Mouse (Mus musculus) kidney, postnatal 0 days (tissue): Measurements from ENCODE around the gene Chd3. TPM values are rescaled to one million over a fixed set of nuclear protein-coding genes. Genes with fewer than 3 reads are reported as not detected.
"Not testable (repeated sequence)": the region's sequence is repeated elsewhere in the genome, so short reads cannot be mapped to it uniquely, and the experiment has no call there.

Source experiments
- ATAC-seq: fragments of 200-750 bp; cut with Nextera tagmentation; replicated peaks from 2 replicates; pipeline ENCODE4 v1.8.0; 2017; ENCODE audit warnings: low read depth, moderate number of reproducible peaks, moderate TSS enrichment, moderate library complexity; ENCODE audit not compliant: low FRiP score
- DNase-seq: peaks from one replicate; pipeline ENCODE4 v3.0.0-alpha.2; 2016; ENCODE audit warnings: low spot score
- H3K27ac ChIP-seq: fragments of 300-500 bp; sonication (generic); 2 replicates; pipeline ENCODE4 v1.5.1; 2014; ENCODE audit warnings: mild to moderate bottlenecking
- H3K27me3 ChIP-seq: fragments of 300-500 bp; sonication (generic); 2 replicates; pipeline ENCODE4 v1.6.1; 2014; ENCODE audit warnings: low read length, mixed read lengths; ENCODE audit not compliant: insufficient read depth
- H3K36me3 ChIP-seq: fragments of 300-500 bp; sonication (generic); 2 replicates; pipeline ENCODE4 v1.6.1; 2014; ENCODE audit warnings: low read length, mixed read lengths; ENCODE audit not compliant: insufficient read depth
- H3K4me1 ChIP-seq: fragments of 300-500 bp; sonication (generic); replicated peaks from 2 replicates; pipeline ENCODE4 v1.6.1; 2014; ENCODE audit warnings: antibody characterized with exemption, low read length, mixed read lengths; ENCODE audit not compliant: insufficient read depth
- H3K4me2 ChIP-seq: fragments of 300-500 bp; sonication (generic); 2 replicates; pipeline ENCODE4 v1.6.1; 2014; ENCODE audit warnings: mild to moderate bottlenecking, low read length, moderate library complexity, mixed read lengths
- H3K4me3 ChIP-seq: fragments of 300-500 bp; sonication (generic); replicated peaks from 2 replicates; pipeline ENCODE4 v1.5.1; 2014; ENCODE audit warnings: low read depth, low read length
- H3K9ac ChIP-seq: fragments of 300-500 bp; sonication (generic); 2 replicates; pipeline ENCODE4 v1.6.1; 2014; ENCODE audit warnings: low read depth, low read length
- H3K9me3 ChIP-seq: fragments of 300-500 bp; sonication (generic); replicated peaks from 2 replicates; pipeline ENCODE4 v1.6.1; 2016; ENCODE audit warnings: low read length, inconsistent platforms, mixed read lengths
- CTCF ChIP-seq: IDR thresholded peaks from 2 replicates; pipeline ENCODE4 v1.5.1; 2016; ENCODE audit warnings: antibody characterized with exemption, low read depth, mild to moderate bottlenecking, moderate library complexity
- WGBS: fragments of 180-500 bp; shearing (Covaris S2); extraction: QIAGEN DNeasy Blood & Tissue Kit; methylation state at CpG from one replicate; pipeline ENCODE4 v1.1.7; 2014; 5-methylcytosine and 5-hydroxymethylcytosine counted together
- polyA plus RNA-seq: library from polyadenylated mRNA; unstranded; fragments of >200 nt; fragmentation: Nextera tagmentation; extraction: Ambion mirVana; gene quantifications from 2 replicates; pipeline ENCODE4 v1.2.1, GENCODE M21; 2015

The Chd3 gene
- polyA plus RNA-seq, 1 experiment from 2014 or later, result 38.0 TPM

DNA sequence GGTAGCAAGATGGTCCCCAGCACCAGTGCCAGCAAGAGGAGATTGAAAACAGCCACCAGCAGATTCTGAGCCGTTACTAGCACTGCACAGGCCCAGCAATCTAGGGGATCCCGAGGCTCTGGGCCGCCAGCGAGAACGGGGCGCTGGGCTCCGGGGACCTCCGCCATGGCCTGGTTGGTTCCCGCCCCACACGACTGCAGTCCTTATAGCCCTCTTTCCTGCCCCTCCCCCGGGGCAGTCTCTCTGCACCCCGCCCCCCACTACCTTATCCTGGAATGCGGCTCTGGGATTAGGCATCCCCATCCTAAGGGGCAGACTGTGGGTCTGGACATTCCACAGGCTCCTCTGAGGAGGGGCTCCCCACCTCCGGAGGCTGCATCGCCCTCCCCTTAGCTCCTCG is 28.9 kb upstream of the Chd3 start, which contains the start of gene Tmem88:
Gene Tmem88 (minus strand): TSS at position 176 of the 400 bp plus-strand sequence.
- TF ChIP-seq CTCF, result no peak
- H3K27ac ChIP-seq, result peak within 1 kb of the TSS; percentile 97
- peak within 1 kb of the TSS; percentile 86 for H3K9ac ChIP-seq
- ATAC-seq, result no peak
- no peaks in the 10 kb centered on the region for H3K27me3 ChIP-seq
- no peaks in the 10 kb centered on the region for H3K9me3 ChIP-seq
- H3K36me3 ChIP-seq, result peaks cover 25% of the 10 kb centered on the region
- 19% methylated on average over 16 of the region's 16 CpGs for WGBS
- H3K4me2 ChIP-seq, result peak within 1 kb of the TSS; percentile 73
- H3K4me1 ChIP-seq, result peaks cover 13% of the 10 kb centered on the region; the same call in 1 of the 2 replicates
- DNase-seq, result peak; percentile 47
- H3K4me3 ChIP-seq, result peak within 1 kb of the TSS; percentile 38

DNA sequence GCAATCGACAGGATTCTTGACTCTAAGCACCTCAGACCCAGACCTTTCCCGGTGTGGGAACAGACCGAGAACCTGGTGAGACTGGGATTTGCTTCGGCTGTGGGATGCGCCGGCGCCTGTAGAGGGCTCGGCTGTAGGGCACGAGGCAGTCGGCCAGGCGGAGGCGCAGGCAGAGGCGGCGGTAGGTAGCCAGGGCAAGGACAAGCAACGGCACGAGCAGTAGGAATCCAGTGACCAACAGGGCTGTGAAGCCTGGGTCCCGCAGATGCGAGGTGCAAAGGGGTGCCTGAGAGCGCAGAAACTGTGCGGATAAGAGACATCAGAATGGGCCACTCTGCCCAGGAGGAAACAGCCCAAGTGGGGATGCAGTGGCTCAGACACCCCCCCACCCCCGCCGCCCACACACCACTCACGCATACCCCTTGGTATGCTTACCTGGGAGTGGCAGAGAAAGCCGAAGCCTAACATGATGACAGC is 28.4 kb upstream of the Chd3 start:
- H3K4me3 ChIP-seq, result peak overlapping the region; percentile 38
- peak overlapping the region; percentile 86 for H3K9ac ChIP-seq
- TF ChIP-seq CTCF, result peak; percentile 34; the same call in 1 of the 2 replicates
- 18% methylated on average over 24 of the region's 24 CpGs for WGBS
- peak overlapping the region; percentile 73 for H3K4me2 ChIP-seq
- H3K4me1 ChIP-seq, result peaks cover 13% of the 10 kb centered on the region; the same call in 1 of the 2 replicates
- H3K27ac ChIP-seq, result peak overlapping the region; percentile 97
- no peaks in the 10 kb centered on the region for H3K9me3 ChIP-seq
- no peak for ATAC-seq
- peak; percentile 55 for DNase-seq
- H3K27me3 ChIP-seq, result no peaks in the 10 kb centered on the region
- H3K36me3 ChIP-seq, result peaks cover 25% of the 10 kb centered on the region

DNA sequence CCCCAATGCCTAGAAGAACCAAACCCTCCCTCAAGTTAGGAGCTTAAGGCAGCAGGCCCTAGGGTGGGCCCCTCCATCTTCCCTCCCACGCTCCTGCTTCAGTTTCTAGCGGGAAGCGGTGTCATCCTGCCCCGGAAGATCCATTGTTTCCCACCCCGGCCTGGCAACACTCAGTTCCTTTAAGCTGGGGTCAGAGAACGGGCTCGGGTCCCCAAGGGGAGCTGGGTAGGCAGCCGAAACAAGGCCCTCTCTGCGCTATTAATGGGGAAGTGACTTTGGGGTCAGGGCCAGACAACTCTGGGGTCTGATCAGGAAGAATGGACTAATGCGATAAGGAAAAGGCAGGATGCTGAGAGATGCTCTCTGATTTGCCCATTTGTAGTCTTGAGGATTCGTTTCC is 27.6 kb upstream of the Chd3 start:
- peak; percentile 66 for DNase-seq
- TF ChIP-seq CTCF, result no peak
- H3K4me2 ChIP-seq, result peak overlapping the region; percentile 73
- H3K9me3 ChIP-seq, result no peaks in the 10 kb centered on the region
- H3K36me3 ChIP-seq, result peaks cover 19% of the 10 kb centered on the region
- peak overlapping the region; percentile 97 for H3K27ac ChIP-seq
- WGBS, result 30% methylated on average over 11 of the region's 11 CpGs
- ATAC-seq, result no peak
- peak overlapping the region; percentile 86 for H3K9ac ChIP-seq
- H3K27me3 ChIP-seq, result no peaks in the 10 kb centered on the region
- H3K4me3 ChIP-seq, result peak overlapping the region; percentile 67; the same call in 1 of the 2 replicates
- peaks cover 13% of the 10 kb centered on the region; the same call in 1 of the 2 replicates for H3K4me1 ChIP-seq

DNA sequence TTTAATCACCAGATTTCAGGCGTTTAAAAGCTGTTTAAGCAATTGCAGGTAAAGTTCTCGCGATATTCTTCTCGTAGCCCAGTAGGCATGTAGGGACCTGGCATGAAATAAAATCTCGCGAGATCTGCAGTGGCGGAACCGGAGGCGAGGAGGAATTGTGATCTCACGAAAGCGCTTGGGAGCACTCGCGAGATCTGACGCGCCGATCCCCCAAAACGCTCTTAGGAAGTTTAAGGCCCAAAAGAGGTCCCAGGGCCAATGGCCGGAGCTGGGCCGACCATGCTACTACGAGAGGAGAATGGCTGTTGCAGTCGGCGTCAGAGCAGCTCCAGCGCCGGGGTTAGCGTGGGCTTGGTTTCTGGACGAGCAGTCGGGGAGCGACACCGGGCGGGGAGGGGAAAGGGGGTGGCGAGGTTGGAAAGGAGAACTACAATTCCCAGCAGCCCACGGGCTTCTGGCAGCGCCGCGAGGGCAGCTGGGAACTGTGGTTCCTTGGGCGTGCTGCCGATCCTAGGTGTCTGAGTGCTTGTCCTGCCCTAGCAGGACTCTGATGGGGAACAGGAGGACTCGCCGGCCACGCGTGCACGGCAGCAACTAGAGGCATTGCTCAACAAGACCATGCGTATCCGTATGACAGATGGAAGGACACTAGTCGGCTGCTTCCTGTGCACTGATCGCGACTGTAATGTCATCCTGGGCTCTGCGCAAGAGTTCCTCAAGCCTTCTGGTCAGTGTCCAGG is 26.6 kb upstream of the Chd3 start:
- TF ChIP-seq CTCF, result no peak
- H3K36me3 ChIP-seq, result peaks cover 12% of the 10 kb centered on the region
- WGBS, result under 1% methylated on average over 48 of the region's 48 CpGs

DNA sequence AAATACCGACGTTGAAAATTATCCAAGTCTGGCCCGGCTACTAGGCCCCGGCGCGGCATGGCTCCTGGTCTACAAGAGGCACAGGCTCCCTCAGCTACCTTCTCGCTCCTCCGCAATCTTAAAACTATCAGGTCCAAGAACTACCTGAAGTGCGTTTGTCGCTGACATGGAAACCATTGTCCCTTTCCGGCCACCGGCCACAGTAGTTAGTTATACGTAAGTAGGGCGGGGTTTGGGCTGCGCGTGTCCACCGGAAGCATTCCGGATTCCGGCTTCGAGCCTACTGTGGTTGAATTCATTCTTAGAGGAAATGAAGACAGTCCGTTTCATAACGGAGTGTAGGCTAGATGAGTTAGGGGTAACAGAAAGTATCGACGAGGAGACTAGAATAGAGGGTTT is 26.0 kb upstream of the Chd3 start, which contains the start of the genes Naa38 and Cyb5d1:
Gene Naa38 (plus strand): TSS at position 253 of the 399 bp plus-strand sequence.
Gene Cyb5d1 (minus strand): TSS at position 397 of the 399 bp plus-strand sequence.
- peak; percentile 73 for ATAC-seq
- H3K27me3 ChIP-seq, H3K9me3 ChIP-seq, H3K36me3 ChIP-seq: not testable (repeated sequence)
- under 1% methylated on average over 20 of the region's 24 CpGs for WGBS
- H3K4me3 ChIP-seq, result peak within 1 kb of the TSS; percentile 67
- peak; percentile 96 for DNase-seq
- peaks cover 13% of the 10 kb centered on the region; the same call in 1 of the 2 replicates for H3K4me1 ChIP-seq
- peak within 1 kb of the TSS; percentile 73 for H3K4me2 ChIP-seq
- H3K27ac ChIP-seq, result peak within 1 kb of the TSS; percentile 97
- peak within 1 kb of the TSS; percentile 86 for H3K9ac ChIP-seq

More for the DNA sequence above, 26.6 kb upstream of the Chd3 start:
- Histone ChIP-seq H3K4me2 (peak overlapping the region; percentile 73), H3K27me3 (no peaks in the 10 kb centered on the region), H3K9me3 (no peaks in the 10 kb centered on the region), H3K27ac (peak overlapping the region; percentile 97), H3K4me3 (peak overlapping the region; percentile 67), H3K4me1 (peaks cover 13% of the 10 kb centered on the region; the same call in 1 of the 2 replicates), H3K9ac (peak overlapping the region; percentile 86)
- ATAC-seq (peak; percentile 82), DNase-seq (peak; percentile 100)

DNA sequence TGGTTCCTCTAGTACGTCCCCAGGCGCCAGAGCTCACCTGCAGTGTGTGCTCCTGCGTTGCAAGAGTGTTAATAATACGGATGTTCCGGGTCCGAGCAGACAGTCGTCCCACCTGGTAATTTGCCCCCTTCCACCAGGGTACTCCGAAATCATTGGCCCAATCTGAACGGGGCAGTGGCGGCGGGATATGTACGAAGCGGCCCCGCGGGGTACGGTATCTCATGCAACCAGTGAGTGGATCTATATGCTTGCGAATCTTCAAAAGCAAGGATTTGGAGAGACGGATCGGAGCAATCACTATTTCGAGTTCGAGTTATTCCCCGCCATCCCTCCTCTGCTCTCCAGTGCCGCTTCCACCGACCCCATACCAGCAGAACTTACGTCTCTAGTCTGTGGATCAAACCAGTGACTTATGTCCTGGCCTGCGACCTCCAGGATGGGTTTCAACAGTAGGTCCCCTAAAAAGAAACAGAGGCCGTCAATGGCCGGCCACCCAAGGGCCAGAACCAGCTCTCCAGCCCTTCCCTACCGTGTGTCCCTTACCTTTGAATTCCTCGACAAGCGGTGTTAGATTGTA is 25.5 kb upstream of the Chd3 start:
- WGBS, result under 1% methylated on average over 31 of the region's 31 CpGs
- peak; percentile 27 for DNase-seq

More for the DNA sequence above, 25.5 kb upstream of the Chd3 start:
- not testable (repeated sequence) for H3K36me3 ChIP-seq, H3K9me3 ChIP-seq, H3K27me3 ChIP-seq, ATAC-seq
- Histone ChIP-seq H3K4me1 (peaks cover 13% of the 10 kb centered on the region; the same call in 1 of the 2 replicates), H3K27ac (peak overlapping the region; percentile 97), H3K4me3 (peak overlapping the region; percentile 67), H3K9ac (peak overlapping the region; percentile 86), H3K4me2 (peak overlapping the region; percentile 73)
